Mouse (Mus musculus) central nervous system, embryonic 14 days (tissue): ENCODE results near the gene Fgfr3. TPM values are rescaled to one million over a fixed set of nuclear protein-coding genes. Genes with fewer than 3 reads are reported as not detected.

Source experiments
- polyA plus RNA-seq: library from polyadenylated mRNA; depleted of rRNA; stranded (reverse); fragments of >200 nt; gene quantifications from 2 replicates; pipeline ENCODE4 v1.2.3, GENCODE M21; 2012; rRNA removed

Gene Fgfr3
- 98.7 and 112 TPM in 2 replicates for polyA plus RNA-seq

DNA sequence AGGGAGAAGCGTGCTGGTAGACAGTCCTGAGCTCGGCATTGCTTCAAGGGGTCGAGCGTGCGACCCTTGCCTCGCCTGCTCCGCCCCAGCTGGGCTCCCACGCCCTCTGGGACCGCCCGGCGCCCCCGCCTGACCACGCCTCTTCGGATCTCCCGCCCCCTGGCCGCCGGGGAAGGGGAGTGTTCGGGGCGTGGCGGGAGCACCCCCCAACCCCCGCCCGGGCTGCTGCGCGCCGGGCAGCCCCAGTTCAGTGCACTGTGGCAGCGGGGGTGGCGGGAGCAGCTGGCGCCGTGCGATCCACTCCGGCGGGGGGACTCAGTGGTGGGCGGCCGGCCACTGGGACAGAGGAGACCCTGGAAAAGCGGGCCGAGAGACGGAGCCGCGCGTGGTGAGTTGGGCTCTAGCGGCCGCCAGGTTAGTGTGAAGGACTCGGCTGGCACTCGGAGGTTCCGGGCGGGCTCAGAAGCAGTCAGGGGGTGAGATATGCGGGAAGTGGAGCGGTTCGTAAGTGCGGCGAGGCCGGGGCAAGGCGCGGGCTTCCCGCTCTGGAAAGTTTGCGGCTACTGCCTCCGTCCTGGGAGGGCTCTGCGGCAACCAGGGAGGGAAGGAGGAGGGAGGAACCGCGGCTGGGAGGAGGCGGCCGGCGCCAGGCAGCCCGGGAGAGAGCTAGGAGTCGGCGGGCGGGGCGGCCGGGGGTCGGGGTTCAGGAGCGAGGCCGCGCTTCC, at the start of gene Fgfr3:
TSS of gene Fgfr3 (plus strand) at position 134 of the 725 bp plus-strand sequence.

DNA sequence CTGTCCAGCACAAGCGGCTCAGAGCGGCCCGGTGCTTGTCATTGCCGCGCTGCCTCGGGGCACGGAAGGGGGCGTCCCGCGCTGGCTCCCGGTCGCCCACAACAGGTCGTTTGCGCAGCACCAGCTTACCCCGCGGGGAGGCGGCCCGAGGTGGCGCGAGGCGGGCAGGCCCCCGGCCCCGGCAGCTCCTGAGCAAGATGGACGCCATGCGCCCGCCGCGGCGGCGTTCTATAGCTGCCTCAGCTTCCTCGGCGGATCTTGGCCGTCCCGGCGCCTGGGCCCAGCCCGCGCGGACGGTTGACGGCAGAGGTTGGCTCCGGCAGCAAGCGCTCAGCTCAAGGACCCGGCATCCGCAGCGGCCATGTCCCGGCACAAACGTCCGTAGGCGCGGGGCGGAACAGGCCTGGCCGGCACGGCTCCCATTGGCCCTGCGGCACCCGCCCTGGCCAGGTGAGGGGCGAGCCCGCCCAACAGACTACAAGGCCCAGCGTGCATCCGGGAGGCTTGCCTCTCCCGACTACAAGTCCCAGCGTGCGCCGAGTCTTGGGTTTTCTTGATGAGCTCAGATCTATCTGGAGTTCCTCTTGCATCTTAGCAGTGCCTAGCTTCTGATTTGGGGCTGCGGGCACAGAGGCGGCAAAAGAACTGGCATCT, 61.0 kb downstream of the Fgfr3 start, which contains the start of gene Letm1:
TSS of gene Letm1 (minus strand) at position 473 of the 654 bp plus-strand sequence.

Other genes starting within 250 kb of the Fgfr3 start
- 22.0 and 23.1 TPM in 2 replicates for gene Fam53a, start 92.0 kb upstream of the Fgfr3 start, polyA plus RNA-seq
- 0.61 and 0.88 TPM in 2 replicates for gene Gm9903, start 91.7 kb upstream of the Fgfr3 start, polyA plus RNA-seq
- gene Slbp, start 69.1 kb upstream of the Fgfr3 start, polyA plus RNA-seq: 84.9 and 86.8 TPM in 2 replicates
- gene Tacc3, start 63.5 kb upstream of the Fgfr3 start, polyA plus RNA-seq: 54.4 and 63.0 TPM in 2 replicates
- gene Tmem129, start 63.3 kb upstream of the Fgfr3 start, polyA plus RNA-seq: 31.9 and 33.7 TPM in 2 replicates
- gene Letm1, start 61.1 kb downstream of the Fgfr3 start, polyA plus RNA-seq: 40.7 and 41.8 TPM in 2 replicates
- gene Nsd2, start 99.1 kb downstream of the Fgfr3 start, polyA plus RNA-seq: 114 and 121 TPM in 2 replicates
- gene Nelfa, start 214.7 kb downstream of the Fgfr3 start, polyA plus RNA-seq: 52.6 and 53.4 TPM in 2 replicates